Mouse (Mus musculus) CH12.LX (cell line): ENCODE data around the gene Ppp1cc. TPM values are rescaled to one million over a fixed set of nuclear protein-coding genes. Genes with fewer than 3 reads are reported as not detected.

Experiments used
- DNase-seq: peaks from one replicate; pipeline ENCODE4 v3.0.0-alpha.2; 2013; ENCODE audit errors: extremely low read depth
- H3K27ac ChIP-seq: 2 replicates; pipeline ENCODE4 v1.5.1; 2012; ENCODE audit warnings: low read depth, mild to moderate bottlenecking, control low read depth, moderate library complexity; ENCODE audit not compliant: insufficient read depth
- H3K27me3 ChIP-seq: replicated peaks from 2 replicates; pipeline ENCODE3; 2012; ENCODE audit warnings: inconsistent platforms
- H3K36me3 ChIP-seq, 2 experiments: replicated peaks in 1 of 2; 2 replicates each; pipeline versions ENCODE3 to v1.6.1; 2012; ENCODE audit warnings: inconsistent platforms in 1 of 2, low read length in 1 of 2, mild to moderate bottlenecking in 1 of 2, mixed read lengths in 1 of 2, moderate library complexity in 1 of 2; ENCODE audit not compliant: control insufficient read depth in 1 of 2, insufficient read depth in 1 of 2
- H3K4me1 ChIP-seq, 2 experiments: 2 replicates each; pipeline ENCODE4 v1.6.1; 2012; ENCODE audit warnings: inconsistent platforms in 1 of 2, moderate library complexity in 1 of 2; ENCODE audit not compliant: insufficient read depth in 2 of 2, control insufficient read depth in 1 of 2
- H3K4me2 ChIP-seq: 2 replicates; pipeline ENCODE4 v1.6.1; 2012; ENCODE audit warnings: low read depth, mild to moderate bottlenecking, control low read depth; ENCODE audit not compliant: poor library complexity, insufficient read depth, severe bottlenecking
- H3K4me3 ChIP-seq, 3 experiments: fragments of 150-350 bp in 1 of 3; sonication (generic) in 1 of 3; replicated peaks in 1 of 3; 2 replicates each; pipeline versions ENCODE3 to v1.5.1; 2011 to 2012; ENCODE audit warnings: low read depth in 2 of 3, low read length in 2 of 3, mild to moderate bottlenecking in 2 of 3, moderate library complexity in 2 of 3, control low read depth in 1 of 3, improper control_type of control experiment in 1 of 3, inconsistent platforms in 1 of 3, mixed read lengths in 1 of 3; ENCODE audit not compliant: poor library complexity in 1 of 3
- H3K79me2 ChIP-seq: replicated peaks from 2 replicates; pipeline ENCODE4 v1.6.1; 2012; ENCODE audit warnings: mild to moderate bottlenecking, moderate library complexity; ENCODE audit not compliant: control insufficient read depth, poor library complexity, insufficient read depth, severe bottlenecking; ENCODE audit errors: extremely low read depth
- H3K9ac ChIP-seq: 2 replicates; pipeline ENCODE4 v1.6.1; 2012; ENCODE audit warnings: low read depth, mild to moderate bottlenecking, control low read depth, moderate library complexity; ENCODE audit not compliant: insufficient read depth
- H3K9me3 ChIP-seq: replicated peaks from 2 replicates; pipeline ENCODE3; 2012; ENCODE audit warnings: low read length, inconsistent platforms, mixed read lengths
- CHD2 ChIP-seq: IDR thresholded peaks from 2 replicates; pipeline ENCODE4 v1.6.1; 2011; ENCODE audit warnings: low read length, improper control_type of control experiment
- CTCF ChIP-seq, 2 experiments: IDR thresholded peaks in 1 of 2; conservative IDR thresholded peaks in 1 of 2; 2 replicates each; pipeline ENCODE4 v1.5.1; 2011 to 2012; ENCODE audit warnings: low read depth in 2 of 2, low read length in 2 of 2, improper control_type of control experiment in 1 of 2, inconsistent platforms in 1 of 2, mild to moderate bottlenecking in 1 of 2, moderate library complexity in 1 of 2
- E2F4 ChIP-seq: IDR thresholded peaks from 2 replicates; pipeline ENCODE4 v1.6.1; 2011; ENCODE audit warnings: low read depth, low read length, improper control_type of control experiment; ENCODE audit not compliant: insufficient replicate concordance
- ELF1 ChIP-seq: IDR thresholded peaks from 2 replicates; pipeline ENCODE4 v1.6.1; 2014; ENCODE audit warnings: low read depth, mild to moderate bottlenecking, inconsistent platforms, low read length, improper control_type of control experiment
- EP300 ChIP-seq: IDR thresholded peaks from 2 replicates; pipeline ENCODE4 v1.6.1; 2011; ENCODE audit warnings: low read length, improper control_type of control experiment
- ETS1 ChIP-seq: conservative IDR thresholded peaks from 2 replicates; pipeline ENCODE4 v1.6.1; 2012; ENCODE audit warnings: low read depth, mild to moderate bottlenecking, inconsistent platforms, low read length, improper control_type of control experiment, moderate library complexity
- MAX ChIP-seq: IDR thresholded peaks from 2 replicates; pipeline ENCODE4 v1.6.1; 2011; ENCODE audit warnings: low read length, improper control_type of control experiment
- MAZ ChIP-seq: IDR thresholded peaks from 2 replicates; pipeline ENCODE4 v1.6.1; 2012; ENCODE audit warnings: low read depth, mild to moderate bottlenecking, inconsistent platforms, low read length, improper control_type of control experiment, moderate library complexity
- MEF2A ChIP-seq: IDR thresholded peaks from 2 replicates; pipeline ENCODE4 v1.6.1; 2014; ENCODE audit warnings: low read depth, mild to moderate bottlenecking, inconsistent platforms, low read length, improper control_type of control experiment, borderline replicate concordance
- NELFE ChIP-seq: IDR thresholded peaks from 2 replicates; pipeline ENCODE4 v1.6.1; 2011; ENCODE audit warnings: low read depth, low read length, improper control_type of control experiment
- RCOR1 ChIP-seq: conservative IDR thresholded peaks from 2 replicates; pipeline ENCODE4 v1.6.1; 2012; ENCODE audit warnings: low read depth, mild to moderate bottlenecking, inconsistent platforms, low read length, improper control_type of control experiment
- SIN3A ChIP-seq: IDR thresholded peaks from 2 replicates; pipeline ENCODE4 v1.6.1; 2012; ENCODE audit warnings: low read length, improper control_type of control experiment, inconsistent platforms
- SMC3 ChIP-seq: IDR thresholded peaks from 2 replicates; pipeline ENCODE4 v1.6.1; 2011; ENCODE audit warnings: low read depth, low read length, improper control_type of control experiment
- TCF12 ChIP-seq: IDR thresholded peaks from 2 replicates; pipeline ENCODE4 v1.6.1; 2014; ENCODE audit warnings: low read depth, mild to moderate bottlenecking, inconsistent platforms, low read length, improper control_type of control experiment
- UBTF ChIP-seq: IDR thresholded peaks from 2 replicates; pipeline ENCODE4 v1.6.1; 2012; ENCODE audit warnings: low read depth, mild to moderate bottlenecking, inconsistent platforms, low read length, improper control_type of control experiment, moderate library complexity
- USF1 ChIP-seq: IDR thresholded peaks from 2 replicates; pipeline ENCODE4 v1.6.1; 2014; ENCODE audit warnings: low read depth, mild to moderate bottlenecking, inconsistent platforms, low read length, improper control_type of control experiment
- ZC3H11A ChIP-seq: IDR thresholded peaks from 2 replicates; pipeline ENCODE4 v1.6.1; 2012; ENCODE audit warnings: low read depth, mild to moderate bottlenecking, inconsistent platforms, low read length, improper control_type of control experiment
- ZMIZ1 ChIP-seq: IDR thresholded peaks from 2 replicates; pipeline ENCODE4 v1.6.1; 2012; ENCODE audit warnings: low read depth, mild to moderate bottlenecking, inconsistent platforms, low read length, improper control_type of control experiment
- dilution Hi-C: fragments of 300-500 bp; cut with MboI; formaldehyde crosslinking; loops from 2 replicates; pipeline ENCODE4 v1.14.3; 2020; ENCODE audit warnings: low sequenced_read_pairs; ENCODE audit not compliant: extremely low pct_unique_long_range_greater_than_20kb, extremely low pct_ligation_motif_present
- in situ Hi-C: fragments of 300-500 bp; cut with MboI; formaldehyde crosslinking; loops from 3 replicates; pipeline ENCODE4 v1.14.3; 2019; ENCODE audit warnings: low sequenced_read_pairs, low pct_ligation_motif_present, low pct_unique_long_range_greater_than_20kb, mixed read lengths
- polyA plus RNA-seq: library from polyadenylated mRNA; unstranded; fragments of >175 nt; gene quantifications from 2 replicates; pipeline ENCODE4 v1.2.1, GENCODE M21; 2012; ENCODE audit warnings: low read depth; ENCODE audit not compliant: insufficient read length
- total RNA-seq, 2 experiments: library from RNA; depleted of rRNA; stranded (reverse); fragments of 300-350 nt in 1 of 2; fragments of >200 nt in 1 of 2; gene quantifications; 2 replicates each; pipeline ENCODE4 v1.2.3; 2012 to 2014

Ppp1cc gene
- total and polyA plus RNA-seq, 3 experiments, result 191 to 406 (median 358) TPM

DNA sequence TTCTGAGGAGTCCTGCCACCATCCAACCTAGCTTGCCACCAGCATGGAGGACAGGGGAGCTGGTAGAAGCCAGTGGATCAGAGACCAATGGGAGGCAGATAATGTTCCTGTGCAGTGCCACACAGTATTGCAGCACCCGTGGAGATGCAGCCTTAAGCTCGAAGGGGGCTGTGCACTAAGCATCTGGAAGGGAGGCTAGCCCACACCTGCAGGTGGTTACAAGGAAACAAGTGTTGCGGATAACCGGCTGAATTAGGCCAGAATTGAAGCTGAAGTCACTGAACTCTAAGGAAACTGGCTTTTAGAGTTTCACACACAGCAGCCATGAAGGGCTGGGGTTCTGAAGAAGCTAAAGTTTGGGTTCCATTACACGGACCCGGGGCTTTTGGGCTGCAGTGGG lies 50.8 kb downstream of the Ppp1cc start:
- Histone ChIP-seq H3K27me3 (no peaks in the 10 kb centered on the region), H3K79me2 (peaks cover 38% of the 10 kb centered on the region), H3K9ac (peak overlapping the region; percentile 26; the same call in 1 of the 2 replicates), H3K4me3 (peak overlapping the region; percentile 15 to 76 (median 37))
- in situ Hi-C loops, result no loop called here
- dilution Hi-C loops, result no loop called here
- no peak for TF ChIP-seq ZMIZ1
- TF ChIP-seq, all 38 proteins: peak for 0
- H3K36me3 ChIP-seq, result peaks cover 26 to 55% of the 10 kb centered on the region in 2 experiments
- DNase-seq, result no peak
- H3K9me3 ChIP-seq, result peaks cover 5% of the 10 kb centered on the region
- peaks cover 29 to 54% of the 10 kb centered on the region in 2 experiments for H3K4me1 ChIP-seq
- peak overlapping the region; percentile 51 for H3K27ac ChIP-seq
- peak overlapping the region; percentile 72 for H3K4me2 ChIP-seq

GRCm38 (mm10) chr5:122209591-122210368 lies 51.7 kb downstream of the Ppp1cc start:
- Histone ChIP-seq H3K36me3 (peaks cover 26 to 52% of the 10 kb centered on the region in 2 experiments), H3K9ac (peak overlapping the region; percentile 36; the same call in 1 of the 2 replicates), H3K4me1 (peaks cover 26 to 54% of the 10 kb centered on the region in 2 experiments), H3K4me3 (peak overlapping the region; percentile 20 to 76 (median 56)), H3K79me2 (peaks cover 34% of the 10 kb centered on the region), H3K9me3 (peaks cover 5% of the 10 kb centered on the region), H3K4me2 (peak overlapping the region; percentile 72), H3K27me3 (no peaks in the 10 kb centered on the region), H3K27ac (peak overlapping the region; percentile 55)
- dilution Hi-C loops (no loop called here), in situ Hi-C loops (no loop called here)
- no peak for TF ChIP-seq NELFE
- 0 out of 2 replicates have a peak, but pooled peaks have one; percentile 3 for TF ChIP-seq ZMIZ1
- TF ChIP-seq ZC3H11A, result no peak
- 0 out of 2 replicates have a peak, but pooled peaks have one; percentile 13 for TF ChIP-seq CHD2
- no peak for TF ChIP-seq USF1
- TF ChIP-seq MEF2A, result 0 out of 2 replicates have a peak, but pooled peaks have one; percentile 25
- no peak for TF ChIP-seq E2F4
- TF ChIP-seq ETS1, result no peak
- 0 out of 2 replicates have a peak, but pooled peaks have one; percentile 21 for TF ChIP-seq MAX
- TF ChIP-seq SMC3, result 0 out of 2 replicates have a peak, but pooled peaks have one; percentile 4
- TF ChIP-seq ELF1, result no peak
- peak; percentile 13; the same call in 1 of the 2 replicates for TF ChIP-seq TCF12
- no peak for TF ChIP-seq SIN3A
- TF ChIP-seq MAZ, result no peak
- peak in 1 of 2 experiments; percentile 17; a peak in 2 of 4 replicates for TF ChIP-seq CTCF (conservative IDR thresholded peaks at IDR 0.05 in 1 of 2, IDR thresholded peaks at IDR 0.05 in 1 of 2; ENCODE audit: low read depth in 2 of 2, low read length in 2 of 2)
- TF ChIP-seq RCOR1, result no peak
- TF ChIP-seq UBTF, result 0 out of 2 replicates have a peak, but pooled peaks have one; percentile 30
- no peak for TF ChIP-seq EP300
- DNase-seq, result peak; percentile 80
